Mouse (Mus musculus) CH12.LX (cell line): ENCODE data around the gene Aagab. TPM values are rescaled to one million over a fixed set of nuclear protein-coding genes. Genes with fewer than 3 reads are reported as not detected.
A peak's percentile ranks its signal among the peaks of the same experiment; 100 is the strongest.

Experiments
- DNase-seq: peaks from one replicate; pipeline ENCODE4 v3.0.0-alpha.2; 2013; ENCODE audit errors: extremely low read depth
- H3K27ac ChIP-seq: 2 replicates; pipeline ENCODE4 v1.5.1; 2012; ENCODE audit warnings: low read depth, mild to moderate bottlenecking, control low read depth, moderate library complexity; ENCODE audit not compliant: insufficient read depth
- H3K27me3 ChIP-seq: replicated peaks from 2 replicates; pipeline ENCODE3; 2012; ENCODE audit warnings: inconsistent platforms
- H3K36me3 ChIP-seq, 2 experiments: replicated peaks in 1 of 2; 2 replicates each; pipeline versions ENCODE3 to v1.6.1; 2012; ENCODE audit warnings: inconsistent platforms in 1 of 2, low read length in 1 of 2, mild to moderate bottlenecking in 1 of 2, mixed read lengths in 1 of 2, moderate library complexity in 1 of 2; ENCODE audit not compliant: control insufficient read depth in 1 of 2, insufficient read depth in 1 of 2
- H3K4me1 ChIP-seq, 2 experiments: 2 replicates each; pipeline ENCODE4 v1.6.1; 2012; ENCODE audit warnings: inconsistent platforms in 1 of 2, moderate library complexity in 1 of 2; ENCODE audit not compliant: insufficient read depth in 2 of 2, control insufficient read depth in 1 of 2
- H3K4me2 ChIP-seq: 2 replicates; pipeline ENCODE4 v1.6.1; 2012; ENCODE audit warnings: low read depth, mild to moderate bottlenecking, control low read depth; ENCODE audit not compliant: poor library complexity, insufficient read depth, severe bottlenecking
- H3K4me3 ChIP-seq, 3 experiments: fragments of 150-350 bp in 1 of 3; sonication (generic) in 1 of 3; replicated peaks in 1 of 3; 2 replicates each; pipeline versions ENCODE3 to v1.5.1; 2011 to 2012; ENCODE audit warnings: low read depth in 2 of 3, low read length in 2 of 3, mild to moderate bottlenecking in 2 of 3, moderate library complexity in 2 of 3, control low read depth in 1 of 3, improper control_type of control experiment in 1 of 3, inconsistent platforms in 1 of 3, mixed read lengths in 1 of 3; ENCODE audit not compliant: poor library complexity in 1 of 3
- H3K79me2 ChIP-seq: replicated peaks from 2 replicates; pipeline ENCODE4 v1.6.1; 2012; ENCODE audit warnings: mild to moderate bottlenecking, moderate library complexity; ENCODE audit not compliant: control insufficient read depth, poor library complexity, insufficient read depth, severe bottlenecking; ENCODE audit errors: extremely low read depth
- H3K9ac ChIP-seq: 2 replicates; pipeline ENCODE4 v1.6.1; 2012; ENCODE audit warnings: low read depth, mild to moderate bottlenecking, control low read depth, moderate library complexity; ENCODE audit not compliant: insufficient read depth
- H3K9me3 ChIP-seq: replicated peaks from 2 replicates; pipeline ENCODE3; 2012; ENCODE audit warnings: low read length, inconsistent platforms, mixed read lengths
- BHLHE40 ChIP-seq: IDR thresholded peaks from 2 replicates; pipeline ENCODE4 v1.6.1; 2011; ENCODE audit warnings: mild to moderate bottlenecking, low read depth, low read length, improper control_type of control experiment
- CHD1 ChIP-seq: IDR thresholded peaks from 2 replicates; pipeline ENCODE4 v1.6.1; 2012; ENCODE audit warnings: low read depth, low read length, improper control_type of control experiment, inconsistent platforms
- CHD2 ChIP-seq: IDR thresholded peaks from 2 replicates; pipeline ENCODE4 v1.6.1; 2011; ENCODE audit warnings: low read length, improper control_type of control experiment
- E2F4 ChIP-seq: IDR thresholded peaks from 2 replicates; pipeline ENCODE4 v1.6.1; 2011; ENCODE audit warnings: low read depth, low read length, improper control_type of control experiment; ENCODE audit not compliant: insufficient replicate concordance
- ETS1 ChIP-seq: conservative IDR thresholded peaks from 2 replicates; pipeline ENCODE4 v1.6.1; 2012; ENCODE audit warnings: low read depth, mild to moderate bottlenecking, inconsistent platforms, low read length, improper control_type of control experiment, moderate library complexity
- IRF4 ChIP-seq: IDR thresholded peaks from 2 replicates; pipeline ENCODE4 v1.6.1; 2014; ENCODE audit warnings: low read depth, mild to moderate bottlenecking, inconsistent platforms, low read length, improper control_type of control experiment
- JUND ChIP-seq: conservative IDR thresholded peaks from 2 replicates; pipeline ENCODE4 v1.6.1; 2011; ENCODE audit warnings: low read depth, low read length, improper control_type of control experiment
- KAT2A ChIP-seq: IDR thresholded peaks from 2 replicates; pipeline ENCODE4 v1.6.1; 2012; ENCODE audit warnings: low read length, improper control_type of control experiment, inconsistent platforms; ENCODE audit not compliant: insufficient replicate concordance
- MAZ ChIP-seq: IDR thresholded peaks from 2 replicates; pipeline ENCODE4 v1.6.1; 2012; ENCODE audit warnings: low read depth, mild to moderate bottlenecking, inconsistent platforms, low read length, improper control_type of control experiment, moderate library complexity
- MEF2A ChIP-seq: IDR thresholded peaks from 2 replicates; pipeline ENCODE4 v1.6.1; 2014; ENCODE audit warnings: low read depth, mild to moderate bottlenecking, inconsistent platforms, low read length, improper control_type of control experiment, borderline replicate concordance
- NRF1 ChIP-seq: IDR thresholded peaks from 2 replicates; pipeline ENCODE4 v1.6.1; 2014; ENCODE audit warnings: low read depth, mild to moderate bottlenecking, inconsistent platforms, low read length, improper control_type of control experiment, moderate library complexity
- PAX5 ChIP-seq: IDR thresholded peaks from 2 replicates; pipeline ENCODE4 v1.6.1; 2012; ENCODE audit warnings: low read length, inconsistent platforms, mixed read lengths
- RAD21 ChIP-seq: IDR thresholded peaks from 2 replicates; pipeline ENCODE4 v1.6.1; 2011; ENCODE audit warnings: low read depth, mild to moderate bottlenecking, low read length, improper control_type of control experiment, moderate library complexity
- RCOR1 ChIP-seq: conservative IDR thresholded peaks from 2 replicates; pipeline ENCODE4 v1.6.1; 2012; ENCODE audit warnings: low read depth, mild to moderate bottlenecking, inconsistent platforms, low read length, improper control_type of control experiment
- SMC3 ChIP-seq: IDR thresholded peaks from 2 replicates; pipeline ENCODE4 v1.6.1; 2011; ENCODE audit warnings: low read depth, low read length, improper control_type of control experiment
- TBP ChIP-seq: conservative IDR thresholded peaks from 2 replicates; pipeline ENCODE4 v1.6.1; 2011; ENCODE audit warnings: low read depth, low read length, improper control_type of control experiment
- UBTF ChIP-seq: IDR thresholded peaks from 2 replicates; pipeline ENCODE4 v1.6.1; 2012; ENCODE audit warnings: low read depth, mild to moderate bottlenecking, inconsistent platforms, low read length, improper control_type of control experiment, moderate library complexity
- USF2 ChIP-seq: conservative IDR thresholded peaks from 2 replicates; pipeline ENCODE4 v1.6.1; 2011; ENCODE audit warnings: low read depth, low read length, improper control_type of control experiment
- ZC3H11A ChIP-seq: IDR thresholded peaks from 2 replicates; pipeline ENCODE4 v1.6.1; 2012; ENCODE audit warnings: low read depth, mild to moderate bottlenecking, inconsistent platforms, low read length, improper control_type of control experiment
- dilution Hi-C: fragments of 300-500 bp; cut with MboI; formaldehyde crosslinking; loops from 2 replicates; pipeline ENCODE4 v1.14.3; 2020; ENCODE audit warnings: low sequenced_read_pairs; ENCODE audit not compliant: extremely low pct_unique_long_range_greater_than_20kb, extremely low pct_ligation_motif_present
- in situ Hi-C: fragments of 300-500 bp; cut with MboI; formaldehyde crosslinking; loops from 3 replicates; pipeline ENCODE4 v1.14.3; 2019; ENCODE audit warnings: low sequenced_read_pairs, low pct_ligation_motif_present, low pct_unique_long_range_greater_than_20kb, mixed read lengths
- polyA plus RNA-seq: library from polyadenylated mRNA; unstranded; fragments of >175 nt; gene quantifications from 2 replicates; pipeline ENCODE4 v1.2.1, GENCODE M21; 2012; ENCODE audit warnings: low read depth; ENCODE audit not compliant: insufficient read length
- total RNA-seq, 2 experiments: library from RNA; depleted of rRNA; stranded (reverse); fragments of 300-350 nt in 1 of 2; fragments of >200 nt in 1 of 2; gene quantifications; 2 replicates each; pipeline ENCODE4 v1.2.3; 2012 to 2014

The Aagab gene
- total and polyA plus RNA-seq, 3 experiments = 14.5 to 27.8 (median 14.5) TPM

- Histone ChIP-seq H3K4me1 (peaks cover 0 to 11% of the 10 kb centered on the region in 2 experiments; a peak in 2 of 4 replicates), H3K27me3 (no peaks in the 10 kb centered on the region), H3K36me3 (no peaks in the 10 kb centered on the region), H3K4me3 (no peak overlapping the region), H3K9ac (no peak overlapping the region), H3K9me3 (no peaks in the 10 kb centered on the region), H3K79me2 (no peaks in the 10 kb centered on the region), H3K4me2 (no peak overlapping the region), H3K27ac (no peak overlapping the region)
- TF ChIP-seq BHLHE40 = peak; percentile 32
- TF ChIP-seq E2F4 = no peak
- dilution Hi-C loops (no loop called here), in situ Hi-C loops (no loop called here)
- DNase-seq = no peak
These were observed 60.8 kb downstream of the Aagab start for GRCm38 (mm10) chr9:63663222-63663621.

DNA sequence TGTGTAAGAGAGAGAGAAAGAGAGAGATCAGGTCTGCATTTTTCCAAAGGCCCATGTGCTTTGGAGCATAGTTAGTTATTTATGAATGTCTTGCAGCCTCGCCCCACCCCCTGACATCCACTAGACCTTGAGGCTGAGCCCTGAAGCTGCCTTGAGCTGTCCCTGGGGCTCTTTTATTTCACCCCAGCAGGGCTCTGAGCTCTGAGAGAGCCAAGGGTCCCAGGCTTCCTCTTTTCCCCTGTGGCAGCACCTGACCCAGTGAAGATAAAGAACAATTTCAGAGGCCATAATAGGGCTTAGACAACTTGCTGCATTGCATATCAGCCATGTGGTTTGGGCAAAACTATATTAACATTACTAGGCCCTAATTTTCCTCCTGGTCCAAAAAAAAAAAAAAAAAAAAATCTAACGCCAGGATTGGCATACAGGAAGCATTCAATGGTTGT lies 61.9 kb downstream of the Aagab start:
- no peak for DNase-seq
- in situ Hi-C loops (no loop called here), dilution Hi-C loops (no loop called here)
- Histone ChIP-seq H3K27ac (no peak overlapping the region), H3K9ac (no peak overlapping the region), H3K27me3 (no peaks in the 10 kb centered on the region), H3K4me2 (no peak overlapping the region), H3K36me3 (no peaks in the 10 kb centered on the region), H3K9me3 (no peaks in the 10 kb centered on the region), H3K4me1 (peaks cover 0 to 11% of the 10 kb centered on the region in 2 experiments; a peak in 2 of 4 replicates), H3K79me2 (no peaks in the 10 kb centered on the region), H3K4me3 (no peak overlapping the region)
- TF ChIP-seq RAD21 (no peak), UBTF (no peak), ZC3H11A (no peak), MEF2A (no peak), MAZ (no peak), IRF4 (no peak), USF2 (no peak), PAX5 (no peak), NRF1 (no peak), ETS1 (no peak), JUND (no peak), CHD2 (no peak), TBP (no peak), KAT2A (no peak), SMC3 (no peak), E2F4 (no peak), CHD1 (no peak), RCOR1 (no peak)
